ENCODE assay signal across 1 mouse cellular context in the genomic region with DNA sequence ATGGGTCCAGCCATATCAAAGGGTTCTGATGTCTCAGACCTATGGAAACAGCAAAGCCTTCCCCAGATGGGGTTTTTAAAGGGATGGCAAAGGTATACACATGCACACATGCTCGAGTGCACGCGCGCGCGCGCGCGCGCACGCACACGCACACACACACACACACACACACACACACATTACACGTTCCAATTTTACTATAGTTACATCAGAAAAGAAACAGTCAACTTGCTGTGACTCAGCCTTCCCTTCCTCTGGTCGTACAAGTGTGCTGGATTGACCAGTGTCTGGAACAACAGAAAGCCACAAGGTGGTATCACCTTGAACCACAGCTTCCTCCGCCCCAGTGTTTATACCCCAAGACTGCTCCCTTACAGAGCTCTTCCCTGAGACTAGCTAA.
TF ChIP-seq lines count a peak whose summit lies in the region.

No protein-coding gene starts in this region.

TF ChIP-seq in CH12.LX, 34 proteins besides CTCF, POLR2A, EP300 and RAD21 (continued from another document):
- TF ChIP-seq MAX (IDR thresholded peaks at IDR 0.05; ENCODE audit: low read length) (0 out of 2 replicates have a peak, but pooled peaks have one; percentile 15), TCF12 (IDR thresholded peaks at IDR 0.05; ENCODE audit: low read depth, low read length) (0 out of 2 replicates have a peak, but pooled peaks have one; percentile 26), POLR2AphosphoS2 (IDR thresholded peaks at IDR 0.05; ENCODE audit: low read depth, low read length) (no peak), IRF4 (IDR thresholded peaks at IDR 0.05; ENCODE audit: low read depth, low read length) (peak; percentile 49; the same call in 1 of the 2 replicates), HCFC1 (IDR thresholded peaks at IDR 0.05; ENCODE audit: low read depth, low read length) (no peak; the same call in 1 of the 2 replicates), NELFE (IDR thresholded peaks at IDR 0.05; ENCODE audit: low read depth, low read length) (no peak), CHD2 (IDR thresholded peaks at IDR 0.05; ENCODE audit: low read length) (no peak), CHD1 (IDR thresholded peaks at IDR 0.05; ENCODE audit: low read depth, low read length) (no peak), ZMIZ1 (IDR thresholded peaks at IDR 0.05; ENCODE audit: low read depth, low read length) (no peak), ZKSCAN1 (IDR thresholded peaks at IDR 0.05; ENCODE audit: borderline replicate concordance, low read depth, low read length) (no peak), ZC3H11A (IDR thresholded peaks at IDR 0.05; ENCODE audit: low read depth, low read length) (no peak), MAFK (IDR thresholded peaks at IDR 0.05; ENCODE audit: insufficient replicate concordance, low read length) (0 out of 2 replicates have a peak, but pooled peaks have one; percentile 47), ZNF384 (IDR thresholded peaks at IDR 0.05; ENCODE audit: low read depth, low read length) (no peak), PAX5 (IDR thresholded peaks at IDR 0.05; ENCODE audit: low read length) (no peak), SMC3 (IDR thresholded peaks at IDR 0.05; ENCODE audit: low read depth, low read length) (no peak), KAT2A (IDR thresholded peaks at IDR 0.05; ENCODE audit: insufficient replicate concordance, low read length) (no peak), E2F4 (IDR thresholded peaks at IDR 0.05; ENCODE audit: insufficient replicate concordance, low read depth, low read length) (no peak), USF2 (conservative IDR thresholded peaks at IDR 0.05; ENCODE audit: low read depth, low read length) (no peak), TBP (conservative IDR thresholded peaks at IDR 0.05; ENCODE audit: low read depth, low read length) (no peak)
TF ChIP-seq in CH12.LX: peak in this region for 13.
